Mouse (Mus musculus): Measurements from ENCODE around the gene Hopx. TPM values are rescaled to one million over a fixed set of nuclear protein-coding genes. Genes with fewer than 3 reads are reported as not detected.

Hopx gene
- polyA plus RNA-seq, 1 experiment from 2014 or later: 2.8 TPM

- no peak for ATAC-seq (ENCODE audit: low read depth)
- no peaks in the 10 kb centered on the region for H3K36me3 ChIP-seq (ENCODE audit: control insufficient read depth, insufficient read depth, low read length)
- no peaks in the 10 kb centered on the region for H3K27me3 ChIP-seq (replicated peaks; ENCODE audit: control insufficient read depth, insufficient read depth, low read length)
- no peak overlapping the region for H3K27ac ChIP-seq (replicated peaks; ENCODE audit: low read depth, low read length)
- no peak overlapping the region for H3K4me2 ChIP-seq (ENCODE audit: low read depth, low read length)
- no peak for DNase-seq (ENCODE audit: low spot score)
- no peak overlapping the region for H3K9ac ChIP-seq (ENCODE audit: low read depth, low read length)
- H3K4me3 ChIP-seq (ENCODE audit: low read depth, low read length): no peak overlapping the region
- no peaks in the 10 kb centered on the region for H3K4me1 ChIP-seq (ENCODE audit: control insufficient read depth, insufficient read depth, low read length)
- H3K9me3 ChIP-seq (ENCODE audit: control insufficient read depth, low read length): no peaks in the 10 kb centered on the region
- 81% methylated on average over 7 of the region's 7 CpGs for WGBS
Measured at GRCm38 (mm10) chr5:77151075-77151474, 36.2 kb upstream of the Hopx start.

GRCm38 (mm10) chr5:77148021-77148621, 33.2 kb upstream of the Hopx start:
- H3K27me3 ChIP-seq (replicated peaks; ENCODE audit: control insufficient read depth, insufficient read depth, low read length): no peaks in the 10 kb centered on the region
- DNase-seq (ENCODE audit: low spot score) (no peak), ATAC-seq (ENCODE audit: low read depth) (no peak)
- no peaks in the 10 kb centered on the region for H3K4me1 ChIP-seq (ENCODE audit: control insufficient read depth, insufficient read depth, low read length)
- H3K36me3 ChIP-seq (ENCODE audit: control insufficient read depth, insufficient read depth, low read length): no peaks in the 10 kb centered on the region
- no peak overlapping the region for H3K9ac ChIP-seq (ENCODE audit: low read depth, low read length)
- no peak overlapping the region for H3K4me2 ChIP-seq (ENCODE audit: low read depth, low read length)
- H3K27ac ChIP-seq (replicated peaks; ENCODE audit: low read depth, low read length): no peak overlapping the region
- no peaks in the 10 kb centered on the region for H3K9me3 ChIP-seq (ENCODE audit: control insufficient read depth, low read length)
- no peak overlapping the region for H3K4me3 ChIP-seq (ENCODE audit: low read depth, low read length)
- WGBS: 66% methylated on average over 6 of the region's 6 CpGs

- no peak for ATAC-seq (ENCODE audit: low read depth)
- H3K27me3 ChIP-seq (replicated peaks; ENCODE audit: control insufficient read depth, insufficient read depth, low read length): no peaks in the 10 kb centered on the region
- H3K9ac ChIP-seq (ENCODE audit: low read depth, low read length): no peak overlapping the region
- no peak overlapping the region for H3K4me3 ChIP-seq (ENCODE audit: low read depth, low read length)
- 51% methylated on average over 4 of the region's 4 CpGs for WGBS
- no peak overlapping the region for H3K27ac ChIP-seq (replicated peaks; ENCODE audit: low read depth, low read length)
- H3K4me2 ChIP-seq (ENCODE audit: low read depth, low read length): no peak overlapping the region
- H3K4me1 ChIP-seq (ENCODE audit: control insufficient read depth, insufficient read depth, low read length): no peaks in the 10 kb centered on the region
- H3K36me3 ChIP-seq (ENCODE audit: control insufficient read depth, insufficient read depth, low read length): no peaks in the 10 kb centered on the region
- DNase-seq (ENCODE audit: low spot score): no peak
- no peaks in the 10 kb centered on the region for H3K9me3 ChIP-seq (ENCODE audit: control insufficient read depth, low read length)
Measured at GRCm38 (mm10) chr5:77146459-77147170, 31.7 kb upstream of the Hopx start.

DNA sequence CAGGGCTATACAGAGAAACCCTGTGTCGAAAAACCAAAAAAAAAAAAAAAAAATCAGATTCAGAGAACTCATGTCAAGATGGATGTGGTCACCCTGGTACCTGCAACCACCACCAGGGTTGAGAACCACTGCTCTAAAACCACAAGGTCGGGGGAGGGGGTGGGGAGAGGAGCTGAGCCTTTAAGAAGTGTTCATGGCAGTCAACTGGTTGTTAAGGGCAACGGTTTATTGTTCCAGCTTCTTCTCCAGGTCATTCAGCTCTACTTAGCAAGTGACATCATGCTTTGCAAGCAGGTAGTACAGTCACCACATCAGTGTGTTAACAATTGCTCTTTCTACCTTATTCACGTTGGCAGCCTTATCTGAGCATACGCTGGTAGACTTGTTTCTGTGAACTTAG, 29.7 kb upstream of the Hopx start:
- 79% methylated on average over 5 of the region's 5 CpGs for WGBS
- no peak overlapping the region for H3K4me2 ChIP-seq (ENCODE audit: low read depth, low read length)
- no peaks in the 10 kb centered on the region for H3K36me3 ChIP-seq (ENCODE audit: control insufficient read depth, insufficient read depth, low read length)
- DNase-seq (ENCODE audit: low spot score): no peak
- no peak for ATAC-seq (ENCODE audit: low read depth)
- no peak overlapping the region for H3K4me3 ChIP-seq (ENCODE audit: low read depth, low read length)
- peaks cover 4% of the 10 kb centered on the region; the same call in 1 of the 2 replicates for H3K4me1 ChIP-seq (ENCODE audit: control insufficient read depth, insufficient read depth, low read length)
- no peak overlapping the region for H3K9ac ChIP-seq (ENCODE audit: low read depth, low read length)
- H3K9me3 ChIP-seq (ENCODE audit: control insufficient read depth, low read length): no peaks in the 10 kb centered on the region
- H3K27me3 ChIP-seq (replicated peaks; ENCODE audit: control insufficient read depth, insufficient read depth, low read length): no peaks in the 10 kb centered on the region
- H3K27ac ChIP-seq (replicated peaks; ENCODE audit: low read depth, low read length): no peak overlapping the region

- H3K4me1 ChIP-seq (ENCODE audit: control insufficient read depth, insufficient read depth, low read length): peaks cover 4% of the 10 kb centered on the region; the same call in 1 of the 2 replicates
- WGBS: 82% methylated on average over 3 of the region's 3 CpGs
- H3K27ac ChIP-seq (replicated peaks; ENCODE audit: low read depth, low read length): no peak overlapping the region
- H3K36me3 ChIP-seq (ENCODE audit: control insufficient read depth, insufficient read depth, low read length): no peaks in the 10 kb centered on the region
- H3K4me2 ChIP-seq (ENCODE audit: low read depth, low read length): no peak overlapping the region
- DNase-seq (ENCODE audit: low spot score) (no peak), ATAC-seq (ENCODE audit: low read depth) (no peak)
- no peaks in the 10 kb centered on the region for H3K27me3 ChIP-seq (replicated peaks; ENCODE audit: control insufficient read depth, insufficient read depth, low read length)
- H3K9ac ChIP-seq (ENCODE audit: low read depth, low read length): no peak overlapping the region
- H3K4me3 ChIP-seq (ENCODE audit: low read depth, low read length): no peak overlapping the region
- no peaks in the 10 kb centered on the region for H3K9me3 ChIP-seq (ENCODE audit: control insufficient read depth, low read length)
Measured at GRCm38 (mm10) chr5:77143076-77143475, 28.2 kb upstream of the Hopx start.

DNA sequence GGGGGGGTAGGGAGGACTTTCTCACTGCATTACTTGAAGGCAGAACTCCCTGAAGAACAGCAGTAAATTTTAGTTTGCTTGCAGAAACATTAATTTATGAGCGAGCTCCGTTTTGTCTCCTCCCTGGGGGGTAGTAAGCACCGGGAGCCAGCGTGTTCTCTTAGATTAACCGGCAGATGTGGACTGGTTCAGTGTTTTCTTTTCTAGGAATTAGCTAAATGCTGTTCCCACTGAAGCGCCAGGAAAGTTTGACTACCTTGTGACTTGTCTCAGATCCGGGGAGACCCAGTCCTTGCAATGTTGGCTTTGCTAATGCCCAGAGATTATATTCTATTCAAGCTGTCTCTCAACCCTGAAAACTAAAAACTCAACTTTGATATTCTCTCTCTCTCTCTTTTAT, 26.4 kb upstream of the Hopx start:
- Histone ChIP-seq H3K27ac (replicated peaks; ENCODE audit: low read depth, low read length) (no peak overlapping the region), H3K9ac (ENCODE audit: low read depth, low read length) (no peak overlapping the region), H3K36me3 (ENCODE audit: control insufficient read depth, insufficient read depth, low read length) (no peaks in the 10 kb centered on the region), H3K4me1 (ENCODE audit: control insufficient read depth, insufficient read depth, low read length) (peaks cover 4% of the 10 kb centered on the region; the same call in 1 of the 2 replicates), H3K27me3 (replicated peaks; ENCODE audit: control insufficient read depth, insufficient read depth, low read length) (no peaks in the 10 kb centered on the region), H3K4me2 (ENCODE audit: low read depth, low read length) (no peak overlapping the region), H3K4me3 (ENCODE audit: low read depth, low read length) (no peak overlapping the region), H3K9me3 (ENCODE audit: control insufficient read depth, low read length) (no peaks in the 10 kb centered on the region)
- no peak for DNase-seq (ENCODE audit: low spot score)
- WGBS: 43% methylated on average over 7 of the region's 7 CpGs
- ATAC-seq (ENCODE audit: low read depth): no peak

GRCm38 (mm10) chr5:77140861-77141260, 25.9 kb upstream of the Hopx start:
- H3K9ac ChIP-seq (ENCODE audit: low read depth, low read length): no peak overlapping the region
- DNase-seq (ENCODE audit: low spot score) (no peak), ATAC-seq (ENCODE audit: low read depth) (no peak)
- no peak overlapping the region for H3K4me2 ChIP-seq (ENCODE audit: low read depth, low read length)
- no peaks in the 10 kb centered on the region for H3K27me3 ChIP-seq (replicated peaks; ENCODE audit: control insufficient read depth, insufficient read depth, low read length)
- no peaks in the 10 kb centered on the region for H3K36me3 ChIP-seq (ENCODE audit: control insufficient read depth, insufficient read depth, low read length)
- peaks cover 4% of the 10 kb centered on the region; the same call in 1 of the 2 replicates for H3K4me1 ChIP-seq (ENCODE audit: control insufficient read depth, insufficient read depth, low read length)
- H3K9me3 ChIP-seq (ENCODE audit: control insufficient read depth, low read length): no peaks in the 10 kb centered on the region
- H3K4me3 ChIP-seq (ENCODE audit: low read depth, low read length): no peak overlapping the region
- no peak overlapping the region for H3K27ac ChIP-seq (replicated peaks; ENCODE audit: low read depth, low read length)
- 77% methylated on average over 6 of the region's 6 CpGs for WGBS

DNA sequence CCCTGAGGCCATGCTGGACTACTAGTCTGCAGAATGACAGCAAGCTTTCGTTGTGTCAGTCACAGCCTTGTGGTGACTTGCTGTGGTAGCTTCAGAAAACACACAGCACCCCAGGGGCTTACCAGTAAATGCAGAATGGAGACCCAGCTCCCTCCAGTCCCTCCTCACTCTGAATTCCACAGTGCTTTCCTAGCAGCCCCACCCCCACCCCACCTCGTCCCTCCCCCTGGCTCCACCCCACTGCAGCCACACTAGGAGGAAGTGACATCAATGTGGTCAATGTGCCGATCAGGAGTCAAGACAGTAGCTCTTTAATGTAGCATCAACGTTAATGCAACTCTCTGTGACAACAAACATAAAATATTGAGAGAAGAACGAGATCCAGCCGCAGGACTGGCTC, 25.2 kb upstream of the Hopx start:
- Histone ChIP-seq H3K4me3 (ENCODE audit: low read depth, low read length) (no peak overlapping the region), H3K27me3 (replicated peaks; ENCODE audit: control insufficient read depth, insufficient read depth, low read length) (no peaks in the 10 kb centered on the region), H3K9me3 (ENCODE audit: control insufficient read depth, low read length) (no peaks in the 10 kb centered on the region), H3K4me2 (ENCODE audit: low read depth, low read length) (peak overlapping the region; percentile 15; the same call in 1 of the 2 replicates), H3K36me3 (ENCODE audit: control insufficient read depth, insufficient read depth, low read length) (no peaks in the 10 kb centered on the region), H3K9ac (ENCODE audit: low read depth, low read length) (no peak overlapping the region), H3K4me1 (ENCODE audit: control insufficient read depth, insufficient read depth, low read length) (peaks cover 4% of the 10 kb centered on the region; the same call in 1 of the 2 replicates), H3K27ac (replicated peaks; ENCODE audit: low read depth, low read length) (no peak overlapping the region)
- ATAC-seq (ENCODE audit: low read depth) (no peak), DNase-seq (ENCODE audit: low spot score) (no peak)
- 42% methylated on average over 6 of the region's 6 CpGs for WGBS
